10 mouse cellular contexts compared by ENCODE assay signal in genomic region chr5:20680833-20681530, GRCm38 (mm10).
DNase-seq lines count a peak whose midpoint lies in the region; ATAC-seq and TF ChIP-seq lines count a peak whose summit lies in the region.
"Had no signal": no experiment of that assay in that cellular context is flagged by ENCODE, and none has a peak within 500 bp of the region (broad histone marks: within the 10 kb centered on the region; RNA-seq: fewer than 3 reads in every experiment).

No protein-coding gene starts in this region.

- no peak for TF ChIP-seq EP300 in lung, postnatal 0 days (IDR thresholded peaks at IDR 0.05)

- no peaks in the 10 kb centered on the region for H3K4me1 ChIP-seq in lung, postnatal 0 days (ENCODE audit: insufficient read depth, low read depth, low read length)
- H3K4me1 ChIP-seq in lung, adult 2 months (ENCODE audit: control insufficient read depth, insufficient read depth, low read length) = no peaks in the 10 kb centered on the region
- peaks cover 38% of the 10 kb centered on the region for H3K4me1 ChIP-seq in embryonic facial prominence, embryonic 10.5 days
- peaks cover 10% of the 10 kb centered on the region for H3K4me1 ChIP-seq in cerebellum, adult 2 months (ENCODE audit: control insufficient read depth, insufficient read depth, low read length)

- H3K27me3 ChIP-seq in lung, postnatal 0 days (replicated peaks; ENCODE audit: insufficient read depth, low read length) = no peaks in the 10 kb centered on the region
- no peaks in the 10 kb centered on the region for H3K27me3 ChIP-seq in embryonic facial prominence, embryonic 10.5 days (replicated peaks; ENCODE audit: low read depth, poor library complexity, severe bottlenecking)
- no peaks in the 10 kb centered on the region for H3K27me3 ChIP-seq in cerebellum, adult 2 months (ENCODE audit: control insufficient read depth, insufficient read depth, low read length)

- H3K4me2 ChIP-seq in lung, postnatal 0 days (replicated peaks; ENCODE audit: low read depth, low read length) = no peak overlapping the region

- DNase-seq in frontal cortex, postnatal 10 days (ENCODE audit: low spot score in 2 of 2) = no peak
- peak; percentile 19 for DNase-seq in lung, postnatal 0 days (ENCODE audit: low spot score)
- DNase-seq in lung, adult 2 months = no peak
- DNase-seq in embryonic facial prominence, embryonic 10.5 days (ENCODE audit: low spot score) = no peak
- no peak for DNase-seq in c-Kit-positive CD71-positive TER-119-positive erythroid progenitor cells, embryonic 14.5 days (ENCODE audit: low spot score)
- DNase-seq in cerebellum, adult 2 months = no peak
- DNase-seq: gastrocnemius, postnatal 36 days; kidney, adult 11 months had no signal

- H3K9ac ChIP-seq in lung, postnatal 0 days (replicated peaks; ENCODE audit: low read depth) = no peak overlapping the region

- 75% methylated on average over 15 of the region's 15 CpGs for WGBS in lung, postnatal 0 days
- 71% methylated on average over 15 of the region's 15 CpGs for WGBS in lung, adult 2 months
- 88% methylated on average over 15 of the region's 15 CpGs for WGBS in embryonic facial prominence, embryonic 10.5 days
- WGBS in cerebellum, adult 2 months = 96% methylated on average over 15 of the region's 15 CpGs

- TF ChIP-seq POLR2A in lung, adult 2 months (IDR thresholded peaks at IDR 0.05; ENCODE audit: borderline replicate concordance, extremely low read depth, low read depth, low read length) = no peak
- no peak for TF ChIP-seq POLR2A in cerebellum, adult 2 months (IDR thresholded peaks at IDR 0.05; ENCODE audit: borderline replicate concordance, insufficient read depth, low read length)

- no peak overlapping the region for H3K27ac ChIP-seq in lung, postnatal 0 days (ENCODE audit: low read length)
- H3K27ac ChIP-seq in embryonic facial prominence, embryonic 10.5 days (replicated peaks) = peak overlapping the region; percentile 15; the same call in 1 of the 2 replicates
- H3K27ac ChIP-seq in cerebellum, adult 2 months (ENCODE audit: insufficient read depth, low read length) = no peak overlapping the region

- H3K9me3 ChIP-seq in lung, postnatal 0 days (ENCODE audit: low read length) = no peaks in the 10 kb centered on the region
- H3K9me3 ChIP-seq in embryonic facial prominence, embryonic 10.5 days = no peaks in the 10 kb centered on the region

- no peak for TF ChIP-seq CTCF in lung, postnatal 0 days (IDR thresholded peaks at IDR 0.05)
- no peak for TF ChIP-seq CTCF in lung, adult 2 months (IDR thresholded peaks at IDR 0.05; ENCODE audit: insufficient read depth, low read length)
- no peak for TF ChIP-seq CTCF in cerebellum, adult 2 months (IDR thresholded peaks at IDR 0.05; ENCODE audit: borderline replicate concordance, insufficient read depth, low read depth, low read length)

- no peak overlapping the region for H3K4me3 ChIP-seq in lung, postnatal 0 days (ENCODE audit: low read depth, low read length)
- no peak overlapping the region for H3K4me3 ChIP-seq in lung, adult 2 months (replicated peaks; ENCODE audit: extremely low read depth, low read depth, low read length)
- no peak overlapping the region for H3K4me3 ChIP-seq in embryonic facial prominence, embryonic 10.5 days
- H3K4me3 ChIP-seq in cerebellum, adult 2 months (replicated peaks; ENCODE audit: insufficient read depth, low read depth, low read length) = no peak overlapping the region

- ATAC-seq in frontal cortex, adult (ENCODE audit: low TSS enrichment) = peak; percentile 92
- no peak; the same call in 1 of the 2 replicates for ATAC-seq in lung, postnatal 0 days
- peak; percentile 88 for ATAC-seq in neutrophil, adult 5-6 weeks (ENCODE audit: extremely low read depth, insufficient number of reproducible peaks, low FRiP score, poor library complexity, severe bottlenecking)

- H3K36me3 ChIP-seq in lung, postnatal 0 days (ENCODE audit: insufficient read depth, low read length) = no peaks in the 10 kb centered on the region
- H3K36me3 ChIP-seq in embryonic facial prominence, embryonic 10.5 days (replicated peaks) = no peaks in the 10 kb centered on the region
